Mouse (Mus musculus): Measurements from ENCODE around the gene Ltb. TPM values are rescaled to one million over a fixed set of nuclear protein-coding genes. Genes with fewer than 3 reads are reported as not detected.

Gene Ltb
- total and polyA plus RNA-seq, 3 experiments: 0.78 to 1.2 TPM; not detected in 1

DNA sequence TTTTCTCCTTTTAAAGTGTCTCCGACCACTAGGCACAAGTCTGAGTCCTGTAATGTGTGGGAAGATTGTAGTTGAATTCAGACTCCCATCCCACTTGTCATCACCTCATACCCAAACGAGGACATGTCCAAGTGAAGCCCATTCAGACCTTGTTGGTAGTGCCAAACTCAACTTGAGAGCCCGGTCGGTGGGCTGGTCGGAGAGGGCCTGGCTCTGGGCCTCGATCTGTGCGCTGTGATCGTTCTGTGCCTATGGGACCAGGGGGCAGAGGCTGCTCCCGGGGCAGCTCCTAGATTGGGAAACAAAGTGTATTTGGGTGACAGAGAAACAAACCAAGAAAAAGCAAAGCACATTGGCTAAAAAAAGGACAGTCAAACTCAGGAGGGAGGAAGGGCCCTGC is 41.2 kb upstream of the Ltb start:
- H3K27me3 ChIP-seq (ENCODE audit: insufficient read depth, low read length): no peaks in the 10 kb centered on the region
- no peak for TF ChIP-seq GATA1 (IDR thresholded peaks at IDR 0.05; ENCODE audit: borderline replicate concordance, low read length)
- TF ChIP-seq TAL1 (conservative IDR thresholded peaks at IDR 0.05; ENCODE audit: low read depth, low read length): no peak
- TF ChIP-seq POLR2AphosphoS5 (IDR thresholded peaks at IDR 0.05; ENCODE audit: insufficient replicate concordance, low read depth, low read length): no peak
- no peak for TF ChIP-seq GATA2 (IDR thresholded peaks at IDR 0.05; ENCODE audit: borderline replicate concordance, low read depth, low read length)
- TF ChIP-seq CTCF (IDR thresholded peaks at IDR 0.05; ENCODE audit: low read depth, low read length): no peak

DNA sequence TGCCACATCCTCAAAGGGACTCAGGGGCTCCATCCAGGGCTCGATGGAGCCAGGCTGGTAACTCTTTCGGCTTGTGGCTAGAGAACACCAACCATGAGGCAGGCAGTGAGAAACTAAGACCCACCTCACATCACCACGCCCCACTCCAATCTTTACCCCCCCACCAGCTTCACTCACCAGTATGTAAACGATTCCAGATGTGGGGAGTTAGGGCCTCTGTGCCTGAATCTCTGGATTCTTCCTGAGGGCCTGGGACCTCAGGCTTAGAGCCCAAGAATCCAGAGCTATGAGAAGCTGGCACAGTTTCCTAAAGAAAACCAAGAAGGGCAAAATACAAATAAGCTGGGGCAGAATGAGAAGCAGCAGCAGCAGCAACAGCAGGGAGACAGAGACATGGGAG is 40.3 kb upstream of the Ltb start:
- DNase-seq (ENCODE audit: low spot score): no peak
- Histone ChIP-seq H3K4me1 (ENCODE audit: insufficient read depth, low read depth, low read length) (peaks cover 47% of the 10 kb centered on the region), H3K9me3 (replicated peaks) (no peaks in the 10 kb centered on the region), H3K27me3 (ENCODE audit: insufficient read depth, low read length) (no peaks in the 10 kb centered on the region), H3K36me3 (replicated peaks) (peaks cover 98% of the 10 kb centered on the region), H3K4me3 (ENCODE audit: low read depth, low read length) (no peak overlapping the region)
- TF ChIP-seq CTCF (IDR thresholded peaks at IDR 0.05; ENCODE audit: low read depth, low read length): no peak
- TF ChIP-seq TAL1 (conservative IDR thresholded peaks at IDR 0.05; ENCODE audit: low read depth, low read length): no peak
- no peak for TF ChIP-seq GATA2 (IDR thresholded peaks at IDR 0.05; ENCODE audit: borderline replicate concordance, low read depth, low read length)
- no peak for TF ChIP-seq GATA1 (IDR thresholded peaks at IDR 0.05; ENCODE audit: borderline replicate concordance, low read length)
- TF ChIP-seq POLR2AphosphoS5 (IDR thresholded peaks at IDR 0.05; ENCODE audit: insufficient replicate concordance, low read depth, low read length): no peak
- no peak for ATAC-seq (ENCODE audit: extremely low read depth, insufficient number of reproducible peaks, low FRiP score, poor library complexity, severe bottlenecking)

More for the DNA sequence above, 41.2 kb upstream of the Ltb start:
- Histone ChIP-seq H3K9me3 (replicated peaks) (no peaks in the 10 kb centered on the region), H3K36me3 (replicated peaks) (peaks cover 98% of the 10 kb centered on the region), H3K4me3 (ENCODE audit: low read depth, low read length) (no peak overlapping the region), H3K4me1 (ENCODE audit: insufficient read depth, low read depth, low read length) (peaks cover 45% of the 10 kb centered on the region)
- ATAC-seq (ENCODE audit: extremely low read depth, insufficient number of reproducible peaks, low FRiP score, poor library complexity, severe bottlenecking) (no peak), DNase-seq (ENCODE audit: low spot score) (no peak)

DNA sequence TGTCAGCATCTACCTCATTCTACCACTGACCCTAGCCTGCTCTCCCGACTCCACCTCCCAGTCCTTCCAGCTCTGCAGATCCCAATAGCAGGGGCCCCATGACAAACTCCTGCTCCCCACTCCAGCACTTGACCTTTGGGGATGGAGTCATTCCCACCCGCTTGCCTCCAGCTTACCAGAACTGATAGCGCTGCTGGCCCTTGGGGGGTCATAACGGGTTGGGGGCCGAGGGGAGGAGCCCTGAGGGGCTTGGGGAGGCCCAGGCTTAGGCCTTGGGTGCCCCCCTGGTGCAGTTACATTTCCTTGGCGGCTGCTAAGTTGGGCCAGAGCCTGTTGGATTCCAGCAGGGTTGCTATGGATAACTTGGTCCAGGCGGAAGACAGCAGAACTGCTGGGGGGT is 39.6 kb upstream of the Ltb start:
- H3K36me3 ChIP-seq (replicated peaks): peaks cover 98% of the 10 kb centered on the region
- H3K27me3 ChIP-seq (ENCODE audit: insufficient read depth, low read length): no peaks in the 10 kb centered on the region
- no peak for ATAC-seq (ENCODE audit: extremely low read depth, insufficient number of reproducible peaks, low FRiP score, poor library complexity, severe bottlenecking)
- no peaks in the 10 kb centered on the region for H3K9me3 ChIP-seq (replicated peaks)
- H3K4me3 ChIP-seq (ENCODE audit: low read depth, low read length): no peak overlapping the region
- DNase-seq (ENCODE audit: low spot score): no peak
- peaks cover 52% of the 10 kb centered on the region for H3K4me1 ChIP-seq (ENCODE audit: insufficient read depth, low read depth, low read length)
- TF ChIP-seq TAL1 (conservative IDR thresholded peaks at IDR 0.05; ENCODE audit: low read depth, low read length) (no peak), POLR2AphosphoS5 (IDR thresholded peaks at IDR 0.05; ENCODE audit: insufficient replicate concordance, low read depth, low read length) (no peak), GATA2 (IDR thresholded peaks at IDR 0.05; ENCODE audit: borderline replicate concordance, low read depth, low read length) (no peak), GATA1 (IDR thresholded peaks at IDR 0.05; ENCODE audit: borderline replicate concordance, low read length) (no peak), CTCF (IDR thresholded peaks at IDR 0.05; ENCODE audit: low read depth, low read length) (no peak)

DNA sequence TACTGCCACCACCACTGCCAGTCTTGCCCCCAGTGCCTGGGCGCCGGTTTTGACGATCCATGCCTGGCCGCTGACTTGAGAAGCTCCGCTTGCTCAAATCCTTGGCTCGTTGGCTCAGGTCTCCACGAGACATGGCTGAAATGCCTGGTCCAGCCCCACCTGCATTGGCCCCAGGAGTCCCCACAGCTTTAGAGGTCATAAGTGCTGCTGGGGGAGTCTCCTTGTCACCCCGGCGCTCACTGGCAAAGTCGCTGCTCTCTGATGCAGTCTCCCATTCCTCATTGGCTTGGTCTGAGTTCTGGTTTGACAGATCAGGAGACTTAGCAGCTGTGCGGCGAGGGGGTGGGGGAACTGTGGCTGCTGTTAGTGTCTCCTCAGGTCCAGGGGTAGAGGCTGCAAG is 38.8 kb upstream of the Ltb start:
- ATAC-seq (ENCODE audit: extremely low read depth, insufficient number of reproducible peaks, low FRiP score, poor library complexity, severe bottlenecking): no peak
- Histone ChIP-seq H3K4me1 (ENCODE audit: insufficient read depth, low read depth, low read length) (peaks cover 55% of the 10 kb centered on the region), H3K9me3 (replicated peaks) (no peaks in the 10 kb centered on the region), H3K36me3 (replicated peaks) (peaks cover 98% of the 10 kb centered on the region), H3K27me3 (ENCODE audit: insufficient read depth, low read length) (no peaks in the 10 kb centered on the region), H3K4me3 (ENCODE audit: low read depth, low read length) (0 out of 2 replicates have a peak overlapping the region, but pooled peaks have one; percentile 13)
- no peak for DNase-seq (ENCODE audit: low spot score)
- TF ChIP-seq TAL1 (conservative IDR thresholded peaks at IDR 0.05; ENCODE audit: low read depth, low read length) (no peak), POLR2AphosphoS5 (IDR thresholded peaks at IDR 0.05; ENCODE audit: insufficient replicate concordance, low read depth, low read length) (no peak), GATA1 (IDR thresholded peaks at IDR 0.05; ENCODE audit: borderline replicate concordance, low read length) (no peak), GATA2 (IDR thresholded peaks at IDR 0.05; ENCODE audit: borderline replicate concordance, low read depth, low read length) (no peak), CTCF (IDR thresholded peaks at IDR 0.05; ENCODE audit: low read depth, low read length) (no peak)

DNA sequence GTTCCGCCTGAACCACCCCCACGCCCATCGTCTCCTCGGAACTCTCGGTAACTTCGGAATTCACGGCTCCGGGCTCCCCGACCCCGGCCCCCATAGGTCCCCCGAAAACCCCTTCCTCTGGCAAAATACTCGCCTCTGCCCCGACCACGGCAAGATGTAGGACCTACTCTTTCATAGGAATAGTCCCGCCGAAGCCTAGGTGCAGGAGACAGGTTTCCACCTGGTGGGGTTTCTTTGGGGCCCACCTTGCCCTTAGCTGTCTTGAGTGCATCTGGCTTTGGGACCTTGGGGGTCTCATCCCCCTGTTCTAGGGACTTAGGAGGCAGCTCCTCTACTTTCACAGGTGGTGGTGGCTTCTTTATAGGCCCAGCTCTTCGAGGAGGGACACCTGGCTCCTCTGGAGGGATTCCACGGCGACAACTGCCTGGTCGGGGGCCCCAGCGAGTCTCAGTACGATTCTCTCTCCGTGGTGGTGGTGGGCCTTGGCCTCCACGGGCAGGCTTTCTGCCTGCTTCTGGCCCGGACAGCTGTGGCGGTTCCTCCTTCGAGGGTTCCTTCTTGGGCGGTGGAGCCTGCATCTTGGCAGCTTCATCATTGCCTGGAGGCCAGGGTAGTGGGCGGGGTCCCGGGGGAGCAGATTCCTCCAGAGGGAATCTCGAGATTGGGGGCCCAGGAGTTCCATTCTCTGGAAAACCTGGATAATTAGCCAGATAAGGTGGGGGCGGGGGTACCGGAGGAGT is 37.6 kb upstream of the Ltb start:
- H3K9me3 ChIP-seq (replicated peaks): no peaks in the 10 kb centered on the region
- peaks cover 99% of the 10 kb centered on the region for H3K36me3 ChIP-seq (replicated peaks)
- no peaks in the 10 kb centered on the region for H3K27me3 ChIP-seq (ENCODE audit: insufficient read depth, low read length)
- no peak for TF ChIP-seq TAL1 (conservative IDR thresholded peaks at IDR 0.05; ENCODE audit: low read depth, low read length)
- TF ChIP-seq POLR2AphosphoS5 (IDR thresholded peaks at IDR 0.05; ENCODE audit: insufficient replicate concordance, low read depth, low read length): no peak
- no peak for TF ChIP-seq GATA1 (IDR thresholded peaks at IDR 0.05; ENCODE audit: borderline replicate concordance, low read length)
- no peak for TF ChIP-seq CTCF (IDR thresholded peaks at IDR 0.05; ENCODE audit: low read depth, low read length)
- no peak for TF ChIP-seq GATA2 (IDR thresholded peaks at IDR 0.05; ENCODE audit: borderline replicate concordance, low read depth, low read length)
- no peak overlapping the region; the same call in 1 of the 2 replicates for H3K4me3 ChIP-seq (ENCODE audit: low read depth, low read length)
- H3K4me1 ChIP-seq (ENCODE audit: insufficient read depth, low read depth, low read length): peaks cover 66% of the 10 kb centered on the region
- DNase-seq (ENCODE audit: low spot score) (no peak), ATAC-seq (ENCODE audit: extremely low read depth, insufficient number of reproducible peaks, low FRiP score, poor library complexity, severe bottlenecking) (no peak)

DNA sequence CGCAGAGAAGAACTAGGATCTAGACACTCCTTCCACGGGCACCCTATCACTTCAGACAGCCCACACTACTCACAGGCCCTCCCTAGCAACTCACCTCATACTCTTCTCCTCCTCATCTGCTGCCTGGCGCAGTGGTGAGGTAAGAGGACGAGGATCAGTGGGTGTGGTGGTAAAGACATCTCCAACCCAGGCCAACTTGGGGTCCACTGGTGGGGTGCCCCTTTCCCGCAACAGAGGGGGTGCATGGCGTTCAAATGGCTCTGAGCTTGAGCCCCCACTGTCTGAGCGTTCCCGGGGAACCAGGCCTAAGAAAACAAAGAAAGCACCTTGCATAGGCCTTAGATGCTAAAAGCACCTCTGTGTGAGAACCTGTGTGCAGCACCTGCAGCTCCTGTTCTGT is 37.0 kb upstream of the Ltb start:
- ATAC-seq (ENCODE audit: extremely low read depth, insufficient number of reproducible peaks, low FRiP score, poor library complexity, severe bottlenecking) (no peak), DNase-seq (ENCODE audit: low spot score) (no peak)
- H3K4me1 ChIP-seq (ENCODE audit: insufficient read depth, low read depth, low read length): peaks cover 70% of the 10 kb centered on the region
- TF ChIP-seq POLR2AphosphoS5 (IDR thresholded peaks at IDR 0.05; ENCODE audit: insufficient replicate concordance, low read depth, low read length): no peak
- no peak for TF ChIP-seq CTCF (IDR thresholded peaks at IDR 0.05; ENCODE audit: low read depth, low read length)
- TF ChIP-seq GATA1 (IDR thresholded peaks at IDR 0.05; ENCODE audit: borderline replicate concordance, low read length): no peak
- TF ChIP-seq TAL1 (conservative IDR thresholded peaks at IDR 0.05; ENCODE audit: low read depth, low read length): no peak
- TF ChIP-seq GATA2 (IDR thresholded peaks at IDR 0.05; ENCODE audit: borderline replicate concordance, low read depth, low read length): no peak
- H3K4me3 ChIP-seq (ENCODE audit: low read depth, low read length): no peak overlapping the region
- no peaks in the 10 kb centered on the region for H3K9me3 ChIP-seq (replicated peaks)
- H3K27me3 ChIP-seq (ENCODE audit: insufficient read depth, low read length): no peaks in the 10 kb centered on the region
- peaks cover 100% of the 10 kb centered on the region for H3K36me3 ChIP-seq (replicated peaks)
